Mouse (Mus musculus) ES-E14 (cell line): ENCODE results near the gene Prlh. TPM values are rescaled to one million over a fixed set of nuclear protein-coding genes. Genes with fewer than 3 reads are reported as not detected.
A peak's percentile ranks its signal among the peaks of the same experiment; 100 is the strongest.

Source experiments
- DNase-seq: peaks from one replicate; pipeline ENCODE4 v3.0.0-alpha.2; 2013; ENCODE audit warnings: low read depth, low spot score
- H3K27ac ChIP-seq: 2 replicates; pipeline ENCODE4 v1.5.1; 2012; ENCODE audit warnings: low read depth, mild to moderate bottlenecking, low read length, moderate library complexity, mixed read lengths; ENCODE audit not compliant: poor library complexity, insufficient read depth, severe bottlenecking
- H3K36me3 ChIP-seq: 2 replicates; pipeline ENCODE4 v1.6.1; 2012; ENCODE audit warnings: mild to moderate bottlenecking, low read length, moderate library complexity, mixed read lengths; ENCODE audit not compliant: control insufficient read depth, poor library complexity, insufficient read depth, severe bottlenecking
- H3K4me1 ChIP-seq, 2 experiments: fragments of 150-350 bp in 1 of 2; sonication (generic) in 1 of 2; 2 replicates each; pipeline ENCODE4 v1.6.1; 2012; ENCODE audit warnings: low read length in 2 of 2, mild to moderate bottlenecking in 1 of 2, mixed read lengths in 1 of 2; ENCODE audit not compliant: control insufficient read depth in 2 of 2, insufficient read depth in 2 of 2, poor library complexity in 1 of 2
- H3K4me3 ChIP-seq, 2 experiments: fragments of 150-350 bp in 1 of 2; sonication (generic) in 1 of 2; 2 replicates each; pipeline ENCODE4 v1.5.1; 2012; ENCODE audit warnings: low read length in 2 of 2, low read depth in 1 of 2, mild to moderate bottlenecking in 1 of 2, mixed read lengths in 1 of 2; ENCODE audit not compliant: insufficient read depth in 1 of 2, poor library complexity in 1 of 2, severe bottlenecking in 1 of 2
- H3K9ac ChIP-seq: 2 replicates; pipeline ENCODE4 v1.6.1; 2012; ENCODE audit warnings: low read depth, mild to moderate bottlenecking, low read length, mixed read lengths; ENCODE audit not compliant: poor library complexity, insufficient read depth, severe bottlenecking
- H3K9me3 ChIP-seq: fragments of 150-350 bp; sonication (generic); 2 replicates; pipeline ENCODE4 v1.6.1; 2012; ENCODE audit warnings: low read depth, mild to moderate bottlenecking, low read length; ENCODE audit not compliant: control insufficient read depth, insufficient read depth
- CHD2 ChIP-seq: IDR thresholded peaks from 2 replicates; pipeline ENCODE4 v1.6.1; 2014; ENCODE audit warnings: mild to moderate bottlenecking, low read depth, low read length, inconsistent platforms
- HCFC1 ChIP-seq: IDR thresholded peaks from 2 replicates; pipeline ENCODE4 v1.6.1; 2012; ENCODE audit warnings: low read length, inconsistent platforms, borderline replicate concordance; ENCODE audit not compliant: insufficient read depth
- MAFK ChIP-seq: IDR thresholded peaks from 2 replicates; pipeline ENCODE4 v1.6.1; 2014; ENCODE audit warnings: mild to moderate bottlenecking, low read depth, low read length, inconsistent platforms; ENCODE audit not compliant: insufficient read depth
- ZC3H11A ChIP-seq: IDR thresholded peaks from 2 replicates; pipeline ENCODE4 v1.6.1; 2012; ENCODE audit warnings: low read depth, mild to moderate bottlenecking, inconsistent platforms, low read length, borderline replicate concordance
- ZNF384 ChIP-seq: IDR thresholded peaks from 2 replicates; pipeline ENCODE4 v1.6.1; 2012; ENCODE audit warnings: low read depth, low read length, inconsistent platforms
- in situ Hi-C, 2 experiments: fragments of 600-800 bp; cut with MboI; formaldehyde crosslinking; loops; one replicate each; pipeline ENCODE4 v1.15.1; 2025; ENCODE audit warnings: low sequenced_read_pairs in 2 of 2, inconsistent platforms in 1 of 2; ENCODE audit not compliant: unreplicated experiment in 2 of 2
- total RNA-seq: library from RNA; depleted of rRNA; stranded (reverse); fragments of 300-350 nt; gene quantifications from 2 replicates; pipeline ENCODE4 v1.2.3, GENCODE M21; 2012

Gene Prlh
- total RNA-seq, 1 experiment, result not detected

DNA sequence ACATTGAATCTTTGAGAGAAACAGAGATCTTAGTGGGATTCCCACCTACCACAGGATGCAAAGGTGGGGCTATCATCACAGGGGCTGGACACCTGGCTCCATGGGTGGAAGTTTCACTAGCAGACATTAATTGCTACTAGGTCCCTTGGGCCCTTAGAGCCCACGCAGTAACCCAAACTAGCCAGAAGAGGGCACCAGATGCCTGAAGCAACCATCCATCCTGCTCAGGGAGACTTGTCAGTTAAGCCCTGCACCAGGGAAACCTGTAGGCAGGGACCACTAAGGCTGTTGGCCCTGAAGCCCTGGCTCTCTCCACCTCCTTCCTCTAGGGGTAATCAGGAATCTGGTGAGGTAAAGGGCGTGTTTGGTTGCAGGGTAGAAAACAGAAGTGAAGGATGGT is 46.6 kb upstream of the Prlh start:
- no peaks in the 10 kb centered on the region for H3K9me3 ChIP-seq
- no peak overlapping the region for H3K27ac ChIP-seq
- H3K36me3 ChIP-seq, result no peaks in the 10 kb centered on the region
- H3K4me3 ChIP-seq, result no peak overlapping the region
- TF ChIP-seq ZNF384, result no peak
- TF ChIP-seq ZC3H11A, result peak; percentile 68; the same call in 1 of the 2 replicates
- in situ Hi-C loops, result no loop called here
- peaks cover 0 to 3% of the 10 kb centered on the region in 2 experiments; a peak in 1 of 4 replicates for H3K4me1 ChIP-seq
- DNase-seq, result peak; percentile 45
- no peak overlapping the region for H3K9ac ChIP-seq

- in situ Hi-C loops, result no loop called here
- Histone ChIP-seq H3K4me3 (no peak overlapping the region), H3K27ac (no peak overlapping the region)
Observed at GRCm38 (mm10) chr1:90909161-90909560, 43.7 kb upstream of the Prlh start.

DNA sequence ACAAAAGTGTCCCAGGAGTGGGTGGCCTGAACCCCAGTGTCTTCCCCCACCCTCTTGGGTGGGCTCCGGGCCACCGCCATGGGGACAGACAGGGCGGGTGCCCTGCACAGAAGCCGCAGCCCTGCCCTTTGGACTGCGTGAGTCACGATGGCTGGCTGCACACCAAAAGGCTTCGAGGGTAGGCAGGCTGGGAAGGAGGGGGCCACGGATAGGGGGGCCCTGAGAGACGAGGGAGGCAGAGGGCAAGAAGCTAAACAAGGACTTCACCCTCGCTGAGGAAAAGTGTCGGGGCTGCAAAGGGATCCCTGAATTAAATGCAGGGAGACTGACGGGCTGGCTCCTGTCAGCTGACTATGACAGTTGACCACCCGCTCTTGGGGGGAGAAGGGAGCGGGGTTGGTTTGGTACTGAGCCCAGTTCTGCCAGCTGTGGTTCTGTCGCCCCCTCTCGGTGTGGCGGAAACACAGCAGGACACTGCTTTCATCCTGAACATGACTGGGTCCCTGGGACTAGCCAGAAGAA is 43.2 kb upstream of the Prlh start:
- no peak for DNase-seq

More at GRCm38 (mm10) chr1:90909161-90909560, 43.7 kb upstream of the Prlh start:
- Histone ChIP-seq H3K36me3 (no peaks in the 10 kb centered on the region), H3K9me3 (no peaks in the 10 kb centered on the region), H3K4me1 (no peaks in the 10 kb centered on the region), H3K9ac (no peak overlapping the region)
- no peak for DNase-seq
- no peak for TF ChIP-seq CHD2
- TF ChIP-seq MAFK, result no peak
- TF ChIP-seq ZC3H11A, result no peak
- no peak for TF ChIP-seq ZNF384
- TF ChIP-seq HCFC1, result no peak

DNA sequence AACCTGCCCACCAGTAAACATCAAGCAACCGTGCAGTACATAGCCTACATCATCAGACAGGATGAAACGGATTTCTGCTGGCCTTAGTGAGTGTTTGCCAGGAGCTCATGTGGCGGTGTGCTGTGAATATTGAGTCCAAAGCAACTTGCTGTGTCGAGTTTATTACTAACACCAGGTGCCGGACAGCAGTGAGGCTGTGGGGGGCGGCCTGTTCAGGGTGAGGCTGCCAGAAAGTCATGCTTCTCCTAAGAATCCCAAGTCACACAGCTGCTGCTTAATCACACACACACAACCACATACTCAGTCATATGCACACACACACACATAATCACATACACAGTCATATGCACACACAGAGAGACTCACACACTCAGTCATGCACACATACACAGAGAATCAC is 39.7 kb upstream of the Prlh start:
- TF ChIP-seq HCFC1 (no peak), ZC3H11A (no peak), MAFK (no peak), ZNF384 (no peak), CHD2 (no peak)
- no peaks in the 10 kb centered on the region for H3K36me3 ChIP-seq
- no peaks in the 10 kb centered on the region for H3K9me3 ChIP-seq
- H3K27ac ChIP-seq, result no peak overlapping the region
- no peak for DNase-seq
- H3K4me1 ChIP-seq, result no peaks in the 10 kb centered on the region
- in situ Hi-C loops, result no loop called here
- no peak overlapping the region for H3K4me3 ChIP-seq
- H3K9ac ChIP-seq, result no peak overlapping the region

More for the DNA sequence above, 43.2 kb upstream of the Prlh start:
- no peak overlapping the region for H3K9ac ChIP-seq
- no peak overlapping the region for H3K27ac ChIP-seq
- H3K4me1 ChIP-seq, result no peaks in the 10 kb centered on the region
- in situ Hi-C loops, result no loop called here
- no peak overlapping the region for H3K4me3 ChIP-seq
- no peaks in the 10 kb centered on the region for H3K9me3 ChIP-seq
- no peak for TF ChIP-seq CHD2
- TF ChIP-seq HCFC1, result no peak
- no peak for TF ChIP-seq ZC3H11A
- no peak for TF ChIP-seq MAFK
- TF ChIP-seq ZNF384, result no peak
- no peaks in the 10 kb centered on the region for H3K36me3 ChIP-seq

- peak within 1 kb of the TSS; percentile 41; the same call in 1 of the 2 replicates for H3K9ac ChIP-seq
- in situ Hi-C loops, result no loop called here
Observed at GRCm38 (mm10) chr1:90914948-90915569, 37.8 kb upstream of the Prlh start, which contains the start of gene Mlph. Gene Mlph (plus strand): TSS chr1:90915085.

More at GRCm38 (mm10) chr1:90914948-90915569, 37.8 kb upstream of the Prlh start, which contains the start of gene Mlph:
- no peak within 1 kb of the TSS for H3K27ac ChIP-seq
- peak within 1 kb of the TSS; percentile 51 to 66 for H3K4me3 ChIP-seq
- H3K9me3 ChIP-seq, result no peaks in the 10 kb centered on the region
- TF ChIP-seq CHD2 (no peak), MAFK (no peak), ZNF384 (no peak), ZC3H11A (no peak), HCFC1 (no peak)
- no peak for DNase-seq
- no peaks in the 10 kb centered on the region for H3K4me1 ChIP-seq
- no peaks in the 10 kb centered on the region for H3K36me3 ChIP-seq
